Mouse (Mus musculus) common myeloid progenitor, adult 5-6 weeks (primary cell): ENCODE measurements around the gene Olfr352. TPM values are rescaled to one million over a fixed set of nuclear protein-coding genes. Genes with fewer than 3 reads are reported as not detected.

Experiments used
- ATAC-seq: replicated peaks from 2 replicates; pipeline ENCODE4 v1.8.0; 2016; ENCODE audit warnings: low read depth, mild to moderate bottlenecking, moderate TSS enrichment, inconsistent platforms; ENCODE audit not compliant: poor library complexity, severe bottlenecking
- total RNA-seq: library from RNA; stranded (forward); fragments of 200-1000, 187-1606 nt; gene quantifications from 2 replicates; pipeline ENCODE4 v1.2.3, GENCODE M21; 2017

Gene Olfr352
- total RNA-seq = not detected in 2 replicates

DNA sequence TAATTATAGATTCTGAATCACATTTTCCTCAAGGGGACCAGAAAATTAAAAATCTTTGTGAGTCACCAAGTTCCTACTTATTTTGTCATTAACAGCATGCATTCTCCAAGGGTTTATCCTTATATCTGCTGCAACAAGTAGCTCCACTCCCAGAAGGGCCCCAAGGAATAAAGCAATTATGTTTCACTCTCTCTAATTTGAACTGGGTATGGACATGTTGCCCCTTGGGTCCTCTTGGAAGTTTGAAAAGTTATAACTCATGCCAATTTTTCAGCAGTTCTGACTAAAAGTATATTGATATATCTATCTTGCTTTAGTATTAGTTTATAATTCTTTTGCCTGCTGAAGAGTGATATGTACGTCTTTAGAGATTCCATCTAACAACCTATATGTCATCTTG is at the start of gene Olfr352:
Gene Olfr352, plus strand, starts transcription at position 301 of the 400 bp plus-strand sequence.
- no peak for ATAC-seq

- ATAC-seq = no peak
Observed at GRCm38 (mm10) chr2:36846010-36846409, 22.2 kb upstream of the Olfr352 start, which contains the start of gene Olfr350. Olfr350 (plus strand) TSS chr2:36846310.

GRCm38 (mm10) chr2:36862560-36862959 is 5.7 kb upstream of the Olfr352 start, which contains the start of gene Olfr351:
Olfr351 (minus strand) TSS chr2:36862660.
- ATAC-seq = no peak

GRCm38 (mm10) chr2:36892836-36893235 is 24.6 kb downstream of the Olfr352 start, which contains the start of gene Olfr353:
Olfr353 (minus strand) TSS chr2:36892936.
- no peak for ATAC-seq

GRCm38 (mm10) chr2:36897114-36897513 is 28.9 kb downstream of the Olfr352 start:
- ATAC-seq = no peak

- no peak for ATAC-seq
Observed at GRCm38 (mm10) chr2:36905380-36905779, 37.1 kb downstream of the Olfr352 start, which contains the start of gene Olfr354. Olfr354 (plus strand) TSS chr2:36905680.

Other genes starting within 250 kb of the Olfr352 start
- not detected in 2 replicates for gene Olfr345, start 228.4 kb upstream of the Olfr352 start, total RNA-seq
- gene Olfr346, start 182.7 kb upstream of the Olfr352 start, total RNA-seq = not detected in 2 replicates
- gene Olfr347, start 136.6 kb upstream of the Olfr352 start, total RNA-seq = not detected in 2 replicates
- not detected in 2 replicates for gene Olfr348, start 84.2 kb upstream of the Olfr352 start, total RNA-seq
- not detected in 2 replicates for gene Olfr50, start 77.9 kb upstream of the Olfr352 start, total RNA-seq
- gene Olfr3, start 51.4 kb upstream of the Olfr352 start, total RNA-seq = not detected in 2 replicates
- gene Olfr350, start 22.1 kb upstream of the Olfr352 start, total RNA-seq = not detected in 2 replicates
- gene Olfr351, start 5.8 kb upstream of the Olfr352 start, total RNA-seq = not detected in 2 replicates
- not detected in 2 replicates for gene Olfr353, start 24.5 kb downstream of the Olfr352 start, total RNA-seq
- not detected in 2 replicates for gene Olfr354, start 37.2 kb downstream of the Olfr352 start, total RNA-seq
- not detected in 2 replicates for gene Olfr355, start 60.4 kb downstream of the Olfr352 start, total RNA-seq
- not detected in 2 replicates for gene Olfr356, start 68.7 kb downstream of the Olfr352 start, total RNA-seq
- gene Olfr357, start 125.4 kb downstream of the Olfr352 start, total RNA-seq = not detected in 2 replicates
- gene Olfr358, start 140.9 kb downstream of the Olfr352 start, total RNA-seq = not detected in 2 replicates
- gene Olfr360, start 197.3 kb downstream of the Olfr352 start, total RNA-seq = not detected in 2 replicates
- gene Olfr361, start 220.8 kb downstream of the Olfr352 start, total RNA-seq = not detected in 2 replicates
- not detected in 2 replicates for gene Olfr362, start 249.4 kb downstream of the Olfr352 start, total RNA-seq